Mouse (Mus musculus): ENCODE data around the gene Rala. TPM values are rescaled to one million over a fixed set of nuclear protein-coding genes. Genes with fewer than 3 reads are reported as not detected.
"Not testable (repeated sequence)": the region's sequence is repeated elsewhere in the genome, so short reads cannot be mapped to it uniquely, and the experiment has no call there.

The Rala gene
- 39.1 and 45.2 TPM in 2 replicates for polyA plus RNA-seq (2012; rRNA removed)

- DNase-seq (ENCODE audit: low spot score), result peak; percentile 98
Measured at GRCm38 (mm10) chr13:17944078-17944917, at the start of gene Rala. Rala (minus strand) TSS chr13:17944239.

DNA sequence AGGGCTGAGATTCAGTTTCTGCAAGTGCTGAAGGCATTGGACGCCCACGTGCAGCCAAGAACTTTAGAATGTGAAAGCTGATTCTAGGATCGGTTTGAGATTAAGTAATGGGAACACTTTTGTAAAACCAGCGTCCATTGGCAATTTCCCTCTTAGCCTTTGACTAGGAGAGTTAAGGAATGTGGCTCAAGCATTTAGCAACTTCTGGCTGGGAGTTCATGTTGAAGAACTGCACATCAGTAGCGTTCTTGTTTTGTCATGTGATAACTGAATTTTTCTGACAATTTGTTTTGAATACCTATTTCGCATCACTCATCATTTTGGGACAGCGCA lies 49.4 kb upstream of the Rala start:
- no peak for DNase-seq (ENCODE audit: low spot score)

DNA sequence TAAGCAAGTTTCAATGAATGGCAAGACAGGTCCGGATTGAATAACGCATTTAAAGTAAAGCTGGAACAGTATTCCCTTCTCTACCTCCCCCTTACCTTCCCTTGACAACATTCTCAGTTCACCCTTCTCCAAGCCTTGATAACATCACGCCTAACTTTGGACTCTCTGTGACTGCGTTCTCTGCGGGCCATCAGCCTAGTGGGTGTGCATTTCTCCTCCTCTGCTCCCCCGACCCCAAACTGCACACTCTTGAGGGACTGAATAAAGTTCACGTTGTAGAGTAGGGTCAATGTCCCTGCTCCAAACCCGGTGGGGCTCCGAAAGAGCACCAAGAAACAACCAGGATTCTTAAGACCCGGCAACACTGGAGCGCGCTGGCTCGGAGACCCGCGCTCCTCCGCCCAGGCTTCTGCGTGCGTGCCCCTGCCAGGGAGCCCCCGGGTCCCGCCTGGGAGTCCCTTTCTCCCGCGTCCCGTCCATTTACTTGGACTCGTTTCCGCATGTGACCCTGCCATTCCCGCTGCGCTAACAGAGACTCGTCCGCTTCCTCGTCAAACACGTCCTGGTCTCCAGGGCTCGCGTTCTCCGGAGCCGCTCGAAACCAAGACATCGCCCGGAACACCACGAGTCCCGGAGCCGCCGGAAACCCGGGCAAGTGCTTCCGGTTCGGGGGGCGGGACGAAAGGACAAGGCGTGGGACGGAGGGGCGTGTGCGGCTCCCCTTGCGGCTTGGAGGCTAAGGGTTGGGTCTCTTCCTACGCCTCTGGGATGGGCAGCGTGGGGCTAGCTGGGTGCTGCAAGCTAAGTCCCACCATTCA lies 48.9 kb upstream of the Rala start, which contains the start of gene Yae1d1:
Gene Yae1d1 (minus strand): TSS at position 653 of the 818 bp plus-strand sequence.
- peak; percentile 92 for DNase-seq (ENCODE audit: low spot score)

- no peak for DNase-seq (ENCODE audit: low spot score)
Measured at GRCm38 (mm10) chr13:17992009-17992408, 48.0 kb upstream of the Rala start.

- DNase-seq (ENCODE audit: low spot score), result peak; percentile 28
Measured at GRCm38 (mm10) chr13:17983194-17983593, 39.2 kb upstream of the Rala start.

- DNase-seq (ENCODE audit: low spot score), result no peak
Measured at GRCm38 (mm10) chr13:17982634-17983033, 38.6 kb upstream of the Rala start.

DNA sequence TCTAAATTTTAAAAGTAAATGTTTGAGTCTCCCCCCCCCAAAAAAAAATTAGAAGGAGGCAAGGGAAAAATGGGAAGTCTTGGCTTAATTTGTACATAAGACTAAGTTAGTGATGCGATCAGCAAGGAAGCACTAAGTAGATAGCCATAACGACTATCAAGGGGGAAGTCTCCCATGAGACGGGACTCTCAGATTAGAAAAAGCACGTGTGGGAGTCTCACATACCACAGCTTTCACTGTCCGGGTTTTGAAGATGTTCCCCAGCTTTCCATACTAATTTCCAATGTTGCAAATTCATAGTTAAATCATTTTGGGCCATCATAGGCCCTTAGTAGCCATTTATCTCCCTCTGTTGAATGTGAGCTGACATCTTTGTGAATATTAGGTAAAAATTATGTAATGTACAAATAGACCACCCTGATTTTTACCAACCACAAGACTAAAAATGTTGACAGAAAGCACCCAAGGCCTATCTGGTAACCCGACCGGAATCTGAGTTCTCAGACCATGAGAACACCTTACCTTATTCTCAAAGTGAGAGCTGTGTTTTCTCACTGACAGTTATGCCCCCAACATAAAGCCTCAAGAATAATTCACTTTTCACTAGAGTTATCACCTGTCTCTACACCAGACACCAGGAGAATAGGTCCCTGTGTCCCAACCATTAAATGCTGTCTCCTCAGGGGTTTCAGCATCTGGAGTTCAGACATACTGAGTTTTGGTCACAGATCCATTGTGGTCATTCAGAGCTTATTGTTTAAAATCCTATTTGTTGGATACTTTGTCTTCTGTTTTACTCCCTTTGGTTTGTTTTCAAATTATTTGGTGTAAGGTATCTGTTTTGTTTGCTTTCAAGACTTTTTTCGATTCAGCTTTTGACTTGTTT lies 33.1 kb upstream of the Rala start:
- no peak for DNase-seq (ENCODE audit: low spot score)

GRCm38 (mm10) chr13:17975891-17976290 lies 31.9 kb upstream of the Rala start:
- DNase-seq (ENCODE audit: low spot score), result no peak

GRCm38 (mm10) chr13:17975457-17975856 lies 31.4 kb upstream of the Rala start:
- DNase-seq (ENCODE audit: low spot score), result no peak

GRCm38 (mm10) chr13:17974734-17975133 lies 30.7 kb upstream of the Rala start:
- DNase-seq (ENCODE audit: low spot score), result no peak

DNA sequence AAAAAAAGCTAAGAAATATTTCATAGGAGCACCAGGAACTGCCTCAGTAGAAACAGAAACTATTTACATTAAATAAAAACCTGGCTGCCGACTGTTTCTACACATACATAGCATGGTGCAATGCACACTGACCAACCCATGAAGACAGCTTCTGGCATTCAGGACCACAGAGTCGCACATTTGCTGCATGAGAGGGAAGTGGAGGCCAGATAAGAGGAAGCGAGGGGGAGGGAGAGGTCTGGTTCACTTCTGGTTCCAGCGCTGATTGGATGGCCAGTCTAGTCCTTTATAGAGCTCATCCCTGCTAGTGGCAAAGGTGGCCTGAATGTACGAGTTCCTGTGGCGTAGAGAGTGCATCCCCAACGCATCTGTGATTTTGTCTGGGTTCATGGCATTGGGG lies 16.6 kb upstream of the Rala start:
- DNase-seq (ENCODE audit: low spot score), result no peak

DNA sequence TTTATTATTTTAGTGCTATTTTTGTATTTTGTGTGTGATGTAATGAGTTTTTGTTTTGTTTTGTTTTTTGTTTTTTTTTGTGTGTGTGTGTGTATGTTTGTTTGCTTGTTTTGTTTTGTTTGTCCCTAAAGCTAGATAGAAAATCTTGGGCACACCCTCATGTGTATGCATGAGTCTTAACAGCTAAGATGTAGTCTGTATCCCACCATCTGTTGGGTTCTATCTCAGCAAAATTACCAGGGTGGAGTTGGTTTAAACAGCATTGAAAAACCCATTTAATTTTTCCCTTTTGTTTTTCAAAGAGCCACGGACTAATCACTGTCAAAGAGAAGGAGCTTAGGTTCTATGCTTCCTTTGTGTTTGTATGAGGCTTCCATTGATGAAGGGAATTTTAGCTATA lies 10.2 kb upstream of the Rala start:
- no peak for DNase-seq (ENCODE audit: low spot score)

DNA sequence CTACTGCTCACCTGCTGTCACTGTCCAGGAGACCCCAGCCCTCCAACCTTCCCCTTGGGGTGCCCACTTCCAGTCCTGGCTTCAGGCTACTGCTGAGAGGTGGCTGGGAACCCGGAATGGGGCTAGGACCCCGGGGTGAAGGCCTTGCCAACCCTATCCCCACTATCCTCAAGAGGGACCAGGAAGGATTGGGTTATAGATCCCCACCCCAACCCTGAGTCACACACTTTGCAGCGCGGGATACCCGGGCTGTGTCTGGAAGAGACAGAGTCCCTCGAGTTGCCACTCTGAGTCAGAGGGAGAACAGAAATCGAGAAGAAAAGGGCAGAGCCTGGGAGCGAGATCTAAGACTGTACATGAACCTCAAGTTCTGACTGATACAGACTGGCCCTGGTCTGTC lies 6.5 kb upstream of the Rala start:
- not testable (repeated sequence) for DNase-seq (ENCODE audit: low spot score)

DNA sequence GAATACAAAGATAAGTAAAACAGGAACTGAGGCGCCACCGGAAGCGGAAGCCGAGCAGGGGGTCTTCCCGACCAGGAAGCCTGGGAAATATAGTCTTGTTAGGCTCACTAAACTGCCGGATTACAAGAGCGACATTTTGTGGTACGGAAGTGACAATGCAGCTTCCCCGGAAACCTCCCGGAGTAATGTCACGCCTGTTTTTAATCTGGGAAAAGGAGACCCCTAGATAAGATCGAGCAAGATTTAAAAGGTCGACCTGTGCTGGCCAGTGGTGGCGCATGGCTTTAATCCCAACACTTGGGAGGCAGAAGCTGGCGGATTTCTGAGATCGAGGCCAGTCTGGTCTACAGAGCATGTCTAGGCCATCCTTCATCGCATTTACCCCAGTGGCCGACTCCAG lies 5.5 kb upstream of the Rala start:
- DNase-seq (ENCODE audit: low spot score), result no peak

GRCm38 (mm10) chr13:17943306-17944077 lies 547 bp downstream of the Rala start:
- no peak for DNase-seq (ENCODE audit: low spot score)

DNA sequence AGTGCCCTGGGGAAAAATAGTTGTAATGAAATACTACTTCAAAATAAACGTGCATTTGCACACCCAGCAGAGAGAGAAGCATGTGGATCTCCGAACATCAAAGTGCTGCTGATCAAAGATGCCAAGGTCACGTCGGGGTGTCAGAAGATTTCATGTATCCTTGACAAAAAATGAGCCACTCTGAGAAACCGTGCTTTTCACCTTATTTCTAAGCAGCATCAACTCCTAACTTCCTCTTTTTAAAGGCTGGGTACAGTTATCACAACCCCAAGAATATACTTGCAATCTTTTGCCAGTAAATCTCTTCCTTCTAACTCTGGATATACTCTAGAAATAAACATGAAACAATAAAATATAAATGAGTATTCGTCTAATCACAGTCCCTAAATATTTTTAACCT lies 1.7 kb downstream of the Rala start:
- DNase-seq (ENCODE audit: low spot score), result no peak

GRCm38 (mm10) chr13:17907309-17907708 lies 36.7 kb downstream of the Rala start:
- DNase-seq (ENCODE audit: low spot score), result no peak

DNA sequence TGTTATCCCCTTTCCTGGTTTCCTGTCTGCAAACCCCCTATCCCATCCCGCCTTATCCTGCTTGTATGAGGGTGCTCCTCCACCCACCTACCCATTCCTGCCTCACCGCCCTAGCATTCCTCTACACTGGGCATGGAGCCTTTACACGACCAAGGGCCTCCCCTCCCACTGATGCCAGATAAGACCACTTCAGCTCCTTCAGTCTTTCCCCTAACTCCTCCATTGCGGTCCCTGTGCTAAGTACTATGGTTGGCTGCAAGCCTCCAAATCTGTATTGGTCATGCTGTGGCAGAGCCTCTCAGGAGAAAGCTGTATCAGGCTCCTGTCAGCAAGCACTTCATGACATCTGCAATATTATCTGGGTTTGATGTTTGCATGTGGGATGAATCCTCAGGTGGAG lies 42.6 kb downstream of the Rala start:
- DNase-seq (ENCODE audit: low spot score), result no peak

DNA sequence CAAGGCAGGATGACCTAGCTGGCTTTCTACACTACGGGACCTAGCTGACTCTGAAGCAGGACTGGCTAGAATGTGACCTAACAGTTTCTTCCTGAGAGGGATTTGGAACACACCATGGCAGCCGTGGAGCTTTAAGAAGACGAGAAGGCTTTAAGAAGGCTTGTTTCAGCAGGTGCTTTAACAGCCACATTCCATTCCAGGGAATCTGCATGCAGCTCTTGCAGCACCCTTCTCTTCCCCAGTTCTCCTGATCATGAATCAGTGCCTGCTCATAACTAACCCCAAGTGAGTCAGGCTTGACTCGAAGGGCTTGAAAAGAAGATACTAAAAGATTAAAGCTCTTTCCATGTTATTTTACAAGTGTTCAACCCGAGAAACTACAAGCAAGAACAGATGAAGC lies 43.4 kb downstream of the Rala start:
- DNase-seq (ENCODE audit: low spot score), result no peak

DNA sequence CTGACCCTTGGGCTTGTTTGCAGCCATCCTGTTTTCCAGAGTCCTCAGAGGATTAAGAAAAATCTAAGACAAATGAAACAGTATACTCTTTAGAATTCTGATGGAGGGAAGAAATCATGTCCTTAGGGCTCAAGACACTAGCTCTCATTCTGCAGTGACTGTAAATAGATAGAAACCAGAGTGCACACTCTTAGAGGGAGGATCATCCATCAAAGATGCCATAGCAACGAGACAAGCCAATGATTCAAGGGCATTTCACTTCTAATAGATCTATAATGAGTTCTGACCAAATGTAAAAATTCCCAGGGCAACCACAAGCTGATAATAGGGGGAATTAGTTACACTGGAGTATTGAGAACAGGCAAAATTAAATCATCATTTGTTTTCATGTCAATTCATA lies 47.0 kb downstream of the Rala start:
- DNase-seq (ENCODE audit: low spot score), result no peak

GRCm38 (mm10) chr13:17891545-17891944 lies 52.5 kb downstream of the Rala start:
- no peak for DNase-seq (ENCODE audit: low spot score)

All from urinary bladder, adult 2 months (tissue).